ENCODE assay signal across 8 mouse cellular contexts in genomic region chr11:60220291-60220804, GRCm38 (mm10). TPM values are rescaled to one million over a fixed set of nuclear protein-coding genes. Genes with fewer than 3 reads are reported as not detected.
DNase-seq lines count a peak whose midpoint lies in the region; ATAC-seq and TF ChIP-seq lines count a peak whose summit lies in the region.

No protein-coding gene starts in this region.

- no peaks in the 10 kb centered on the region for H3K9me3 ChIP-seq in hindbrain, embryonic 10.5 days
- no peaks in the 10 kb centered on the region for H3K9me3 ChIP-seq in lung, embryonic 16.5 days (ENCODE audit: control insufficient read depth, low read length)

- peak; percentile 30; the same call in 1 of the 2 replicates for TF ChIP-seq CTCF in thymus, adult 2 months (IDR thresholded peaks at IDR 0.05; ENCODE audit: borderline replicate concordance, control insufficient read depth, extremely low read depth, insufficient read depth, low read length, poor library complexity)

- 1% methylated on average over 46 of the region's 46 CpGs for WGBS in hindbrain, embryonic 10.5 days
- under 1% methylated on average over 46 of the region's 46 CpGs for WGBS in lung, embryonic 16.5 days
- under 1% methylated on average over 46 of the region's 46 CpGs for WGBS in thymus, adult 2 months

- DNase-seq in MN1 (ENCODE audit: low spot score) = peak; percentile 97
- peak; percentile 87 for DNase-seq in cerebellum, adult 9-10 months
- peak; percentile 93 for DNase-seq in hindbrain, embryonic 10.5 days (ENCODE audit: low spot score)
- peak; percentile 90 for DNase-seq in layer of hippocampus, adult 9-11 months
- DNase-seq in ovary, adult 18-20 months (ENCODE audit: low spot score) = peak; percentile 80
- DNase-seq in thymus, adult 2 months = peak; percentile 91

- TF ChIP-seq POLR2A in thymus, adult 2 months (IDR thresholded peaks at IDR 0.05; ENCODE audit: control insufficient read depth, extremely low read depth, insufficient read depth, low read length, poor library complexity) = peak; percentile 76

- H3K27ac ChIP-seq in hindbrain, embryonic 10.5 days = peak overlapping the region; percentile 94
- H3K27ac ChIP-seq in lung, embryonic 16.5 days (ENCODE audit: low read length) = peak overlapping the region; percentile 90
- H3K27ac ChIP-seq in thymus, adult 2 months (ENCODE audit: control insufficient read depth, insufficient read depth, low read length) = peak overlapping the region; percentile 44

- peak overlapping the region; percentile 84 for H3K9ac ChIP-seq in lung, embryonic 16.5 days (ENCODE audit: low read length)

- peaks cover 25% of the 10 kb centered on the region for H3K36me3 ChIP-seq in hindbrain, embryonic 10.5 days
- peaks cover 3% of the 10 kb centered on the region for H3K36me3 ChIP-seq in lung, embryonic 16.5 days (ENCODE audit: control insufficient read depth, insufficient read depth, low read length)
- H3K36me3 ChIP-seq in thymus, adult 2 months (ENCODE audit: control insufficient read depth, insufficient read depth, low read length) = no peaks in the 10 kb centered on the region

- peaks cover 6% of the 10 kb centered on the region; the same call in 1 of the 2 replicates for H3K27me3 ChIP-seq in hindbrain, embryonic 10.5 days (ENCODE audit: insufficient read depth, poor library complexity, severe bottlenecking)
- H3K27me3 ChIP-seq in lung, embryonic 16.5 days (ENCODE audit: control insufficient read depth, insufficient read depth, low read depth, low read length) = no peaks in the 10 kb centered on the region
- H3K27me3 ChIP-seq in thymus, adult 2 months (ENCODE audit: control insufficient read depth, insufficient read depth, low read length) = no peaks in the 10 kb centered on the region

- H3K4me1 ChIP-seq in hindbrain, embryonic 10.5 days (replicated peaks) = peaks cover 66% of the 10 kb centered on the region
- H3K4me1 ChIP-seq in lung, embryonic 16.5 days (replicated peaks; ENCODE audit: control insufficient read depth, insufficient read depth, low read length) = peaks cover 30% of the 10 kb centered on the region
- peaks cover 57% of the 10 kb centered on the region for H3K4me1 ChIP-seq in thymus, adult 2 months (replicated peaks; ENCODE audit: control insufficient read depth, insufficient read depth, low read length)

- ATAC-seq in frontal cortex, adult (ENCODE audit: low TSS enrichment) = peak; percentile 75
- peak; percentile 85 for ATAC-seq in lung, embryonic 16.5 days (ENCODE audit: low read depth)

- H3K4me2 ChIP-seq in lung, embryonic 16.5 days (ENCODE audit: low read depth, low read length) = peak overlapping the region; percentile 82

- H3K4me3 ChIP-seq in hindbrain, embryonic 10.5 days = peak overlapping the region; percentile 75
- peak overlapping the region; percentile 82 for H3K4me3 ChIP-seq in lung, embryonic 16.5 days (ENCODE audit: low read length)
- peak overlapping the region; percentile 90 for H3K4me3 ChIP-seq in thymus, adult 2 months (ENCODE audit: control insufficient read depth, insufficient read depth, low read length)

RNA-seq across cellular contexts. Expression of gene Srebf1, which starts 2.0 kb away (rescaled TPM):
- polyA plus RNA-seq in hindbrain, embryonic 10.5 days (2016; fragmentation: Nextera tagmentation; extraction: Ambion mirVana) = 45.0 and 55.8 TPM in 2 replicates
- polyA plus RNA-seq in lung, embryonic 16.5 days (2015; fragmentation: Nextera tagmentation; extraction: Ambion mirVana) = 65.9 and 74.3 TPM in 2 replicates
- polyA plus RNA-seq in thymus, adult 2 months (2012; rRNA removed) = 466 and 519 TPM in 2 replicates

Comparison
In these comparisons a context has a peak if more than half of its experiments do, and no peak if none do; other contexts are left out.
1. Peak in every context shown above with its lines: DNase-seq, ATAC-seq, H3K4me3 ChIP-seq and H3K27ac ChIP-seq.
2. H3K27ac ChIP-seq: peak in every context shown above with its lines; median percentile 94 in hindbrain, embryonic 10.5 days; 90 in lung, embryonic 16.5 days; 44 in thymus, adult 2 months.